Mouse (Mus musculus) small intestine, adult 2 months (tissue): ENCODE measurements at regions not wholly inside any gene's neighbourhood (a gene's known extent, or its start where the extent isn't known, plus 50 kb on each side); places are given as distances from the start of the nearest gene placed in this dataset.

Source experiments
- CTCF ChIP-seq: fragments of 200-500 bp; IDR thresholded peaks from 2 replicates; pipeline ENCODE4 v1.5.1; 2012; ENCODE audit warnings: low read depth, mild to moderate bottlenecking, control low read depth, inconsistent platforms, low read length, moderate library complexity, mixed read lengths; ENCODE audit not compliant: insufficient replicate concordance, insufficient read length; ENCODE audit errors: extremely low read depth
- POLR2A ChIP-seq: fragments of 200-500 bp; IDR thresholded peaks from 2 replicates; pipeline ENCODE4 v1.6.1; 2012; ENCODE audit warnings: low read depth, mild to moderate bottlenecking, control low read depth, inconsistent platforms, low read length, moderate library complexity

- TF ChIP-seq POLR2A, result no peak
- no peak for TF ChIP-seq CTCF
Measured at GRCm38 (mm10) chr3:120055216-120056154, 271.2 kb upstream of the Ptbp2 start.
